Mouse (Mus musculus): Measurements from ENCODE around the gene Txnrd1. TPM values are rescaled to one million over a fixed set of nuclear protein-coding genes. Genes with fewer than 3 reads are reported as not detected.

The Txnrd1 gene
- polyA plus RNA-seq, 1 experiment from 2014 or later: 214 TPM

DNA sequence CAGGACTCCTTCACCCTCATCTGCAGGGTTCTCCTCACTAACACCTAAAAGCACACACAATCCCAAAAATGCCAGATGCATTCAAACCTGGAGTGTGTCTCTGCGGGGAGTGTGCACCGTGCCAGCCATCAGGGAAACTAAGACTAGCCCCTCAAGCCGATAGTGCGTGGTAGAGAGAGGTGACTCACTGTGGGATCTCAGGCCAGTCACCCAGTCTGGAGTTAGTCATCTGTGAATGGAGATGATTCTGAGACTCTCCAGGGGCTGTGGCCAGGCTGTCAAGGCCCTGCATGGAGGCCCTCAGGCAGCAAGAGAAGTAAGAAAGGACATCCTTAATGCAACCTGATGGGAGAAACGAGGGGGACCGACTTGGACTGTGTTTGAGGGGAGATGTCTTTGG, 18.0 kb downstream of the Txnrd1 start:
- no peaks in the 10 kb centered on the region for H3K36me3 ChIP-seq (ENCODE audit: control insufficient read depth, insufficient read depth, low read length)
- H3K4me2 ChIP-seq (ENCODE audit: low read depth, low read length, severe bottlenecking): no peak overlapping the region
- 85% methylated on average over 6 of the region's 6 CpGs for WGBS
- H3K27me3 ChIP-seq (ENCODE audit: control insufficient read depth, insufficient read depth, low read length): no peaks in the 10 kb centered on the region
- no peak overlapping the region for H3K4me3 ChIP-seq (ENCODE audit: low read depth, low read length)
- DNase-seq (ENCODE audit: low spot score) (no peak), ATAC-seq (replicated peaks; ENCODE audit: low FRiP score) (no peak)
- H3K9me3 ChIP-seq (ENCODE audit: control insufficient read depth, low read length): no peaks in the 10 kb centered on the region
- no peak overlapping the region for H3K27ac ChIP-seq (ENCODE audit: low read depth, low read length)
- H3K9ac ChIP-seq (ENCODE audit: low read length): no peak overlapping the region
- no peaks in the 10 kb centered on the region for H3K4me1 ChIP-seq (replicated peaks; ENCODE audit: control insufficient read depth, insufficient read depth, low read length)

DNA sequence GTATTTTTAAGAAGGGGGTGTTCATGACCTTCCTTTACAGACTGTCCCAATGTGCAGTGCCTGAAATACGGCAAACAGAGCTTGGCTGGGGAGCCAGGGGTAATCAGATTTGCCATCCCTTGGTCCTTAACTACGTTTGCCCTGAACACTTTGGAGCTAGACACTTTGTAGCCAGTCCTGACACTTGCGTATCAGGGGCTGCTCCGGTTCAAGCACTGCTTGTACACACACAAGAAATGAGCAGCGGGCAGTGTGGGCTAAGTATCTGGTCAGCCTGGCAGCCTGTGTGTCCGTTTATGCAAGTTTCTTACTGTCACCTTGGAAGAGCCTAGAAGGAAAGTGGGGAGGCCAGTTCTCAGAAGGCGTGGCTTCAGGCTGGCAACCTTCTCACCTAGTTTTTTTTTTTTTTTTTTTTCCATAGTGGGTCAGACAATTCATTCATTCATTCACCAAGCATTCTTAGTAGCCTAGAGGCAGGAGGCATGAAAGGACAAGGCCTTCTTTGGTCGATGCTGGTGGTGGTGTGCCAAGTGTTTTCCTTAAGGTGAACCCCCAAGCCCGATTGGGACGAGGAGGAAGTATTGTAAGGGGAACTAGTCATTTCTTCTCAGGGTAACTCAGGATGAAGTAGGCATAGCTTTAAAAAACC, 24.4 kb downstream of the Txnrd1 start:
- Histone ChIP-seq H3K36me3 (ENCODE audit: control insufficient read depth, insufficient read depth, low read length) (no peaks in the 10 kb centered on the region), H3K4me3 (ENCODE audit: low read depth, low read length) (peak overlapping the region; percentile 80), H3K9me3 (ENCODE audit: control insufficient read depth, low read length) (no peaks in the 10 kb centered on the region), H3K27ac (ENCODE audit: low read depth, low read length) (no peak overlapping the region), H3K4me1 (replicated peaks; ENCODE audit: control insufficient read depth, insufficient read depth, low read length) (peaks cover 6% of the 10 kb centered on the region), H3K4me2 (ENCODE audit: low read depth, low read length, severe bottlenecking) (peak overlapping the region; percentile 48; the same call in 1 of the 2 replicates), H3K9ac (ENCODE audit: low read length) (peak overlapping the region; percentile 73; the same call in 1 of the 2 replicates), H3K27me3 (ENCODE audit: control insufficient read depth, insufficient read depth, low read length) (no peaks in the 10 kb centered on the region)
- 48% methylated on average over 10 of the region's 10 CpGs for WGBS
- no peak for ATAC-seq (replicated peaks; ENCODE audit: low FRiP score)
- no peak for DNase-seq (ENCODE audit: low spot score)

- under 1% methylated on average over 49 of the region's 49 CpGs for WGBS
- peaks cover 6% of the 10 kb centered on the region for H3K4me1 ChIP-seq (replicated peaks; ENCODE audit: control insufficient read depth, insufficient read depth, low read length)
- no peaks in the 10 kb centered on the region for H3K36me3 ChIP-seq (ENCODE audit: control insufficient read depth, insufficient read depth, low read length)
- H3K4me2 ChIP-seq (ENCODE audit: low read depth, low read length, severe bottlenecking): peak overlapping the region; percentile 48
- peak; percentile 86 for ATAC-seq (replicated peaks; ENCODE audit: low FRiP score)
- H3K9me3 ChIP-seq (ENCODE audit: control insufficient read depth, low read length): no peaks in the 10 kb centered on the region
- H3K9ac ChIP-seq (ENCODE audit: low read length): peak overlapping the region; percentile 73
- peak; percentile 93 for DNase-seq (ENCODE audit: low spot score)
- H3K4me3 ChIP-seq (ENCODE audit: low read depth, low read length): peak overlapping the region; percentile 80
- H3K27ac ChIP-seq (ENCODE audit: low read depth, low read length): peak overlapping the region; percentile 67; the same call in 1 of the 2 replicates
- no peaks in the 10 kb centered on the region for H3K27me3 ChIP-seq (ENCODE audit: control insufficient read depth, insufficient read depth, low read length)
Measured at GRCm38 (mm10) chr10:82858691-82859532, 25.2 kb downstream of the Txnrd1 start.

DNA sequence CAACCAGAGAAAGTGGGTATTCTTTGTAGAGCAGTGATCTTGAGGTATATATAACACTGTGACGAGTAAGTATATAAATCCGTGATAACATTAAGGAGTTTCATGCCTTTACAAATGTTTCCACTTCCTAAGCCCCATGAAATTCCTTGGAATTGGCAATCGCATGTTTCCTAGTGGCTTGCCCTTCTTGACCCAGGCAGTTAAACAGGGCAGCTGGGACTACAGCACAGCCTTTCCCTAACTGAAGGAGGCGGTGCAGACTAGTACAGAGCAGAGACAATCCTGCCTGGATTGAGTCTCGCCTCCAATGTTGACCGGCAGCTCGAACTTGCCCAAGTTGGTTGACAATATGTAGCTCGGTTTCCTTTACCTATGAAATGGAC, 25.8 kb downstream of the Txnrd1 start:
- ATAC-seq (replicated peaks; ENCODE audit: low FRiP score): peak; percentile 56
- H3K9me3 ChIP-seq (ENCODE audit: control insufficient read depth, low read length): no peaks in the 10 kb centered on the region
- no peaks in the 10 kb centered on the region for H3K27me3 ChIP-seq (ENCODE audit: control insufficient read depth, insufficient read depth, low read length)
- DNase-seq (ENCODE audit: low spot score): peak; percentile 64
- H3K27ac ChIP-seq (ENCODE audit: low read depth, low read length): peak overlapping the region; percentile 67; the same call in 1 of the 2 replicates
- H3K36me3 ChIP-seq (ENCODE audit: control insufficient read depth, insufficient read depth, low read length): no peaks in the 10 kb centered on the region
- H3K9ac ChIP-seq (ENCODE audit: low read length): peak overlapping the region; percentile 73
- H3K4me3 ChIP-seq (ENCODE audit: low read depth, low read length): peak overlapping the region; percentile 80
- under 1% methylated on average over 8 of the region's 8 CpGs for WGBS
- peak overlapping the region; percentile 48 for H3K4me2 ChIP-seq (ENCODE audit: low read depth, low read length, severe bottlenecking)
- peaks cover 6% of the 10 kb centered on the region for H3K4me1 ChIP-seq (replicated peaks; ENCODE audit: control insufficient read depth, insufficient read depth, low read length)

- Histone ChIP-seq H3K27me3 (ENCODE audit: control insufficient read depth, insufficient read depth, low read length) (no peaks in the 10 kb centered on the region), H3K4me1 (replicated peaks; ENCODE audit: control insufficient read depth, insufficient read depth, low read length) (peaks cover 6% of the 10 kb centered on the region), H3K4me2 (ENCODE audit: low read depth, low read length, severe bottlenecking) (peak overlapping the region; percentile 48), H3K9me3 (ENCODE audit: control insufficient read depth, low read length) (no peaks in the 10 kb centered on the region), H3K4me3 (ENCODE audit: low read depth, low read length) (peak overlapping the region; percentile 80), H3K36me3 (ENCODE audit: control insufficient read depth, insufficient read depth, low read length) (no peaks in the 10 kb centered on the region), H3K27ac (ENCODE audit: low read depth, low read length) (peak overlapping the region; percentile 93), H3K9ac (ENCODE audit: low read length) (peak overlapping the region; percentile 95)
- WGBS: under 1% methylated on average over 50 of the region's 50 CpGs
- DNase-seq (ENCODE audit: low spot score) (peak; percentile 87), ATAC-seq (replicated peaks; ENCODE audit: low FRiP score) (peak; percentile 69)
Measured at GRCm38 (mm10) chr10:82860181-82860928, 26.6 kb downstream of the Txnrd1 start.

GRCm38 (mm10) chr10:82860929-82861315, 27.2 kb downstream of the Txnrd1 start:
- peak overlapping the region; percentile 93 for H3K27ac ChIP-seq (ENCODE audit: low read depth, low read length)
- DNase-seq (ENCODE audit: low spot score): peak; percentile 57
- ATAC-seq (replicated peaks; ENCODE audit: low FRiP score): no peak
- H3K36me3 ChIP-seq (ENCODE audit: control insufficient read depth, insufficient read depth, low read length): no peaks in the 10 kb centered on the region; the same call in 1 of the 2 replicates
- no peaks in the 10 kb centered on the region for H3K9me3 ChIP-seq (ENCODE audit: control insufficient read depth, low read length)
- peak overlapping the region; percentile 95 for H3K9ac ChIP-seq (ENCODE audit: low read length)
- H3K27me3 ChIP-seq (ENCODE audit: control insufficient read depth, insufficient read depth, low read length): no peaks in the 10 kb centered on the region
- H3K4me1 ChIP-seq (replicated peaks; ENCODE audit: control insufficient read depth, insufficient read depth, low read length): peaks cover 6% of the 10 kb centered on the region
- 2% methylated on average over 8 of the region's 8 CpGs for WGBS
- peak overlapping the region; percentile 48 for H3K4me2 ChIP-seq (ENCODE audit: low read depth, low read length, severe bottlenecking)
- peak overlapping the region; percentile 80 for H3K4me3 ChIP-seq (ENCODE audit: low read depth, low read length)

GRCm38 (mm10) chr10:82863106-82863680, 29.4 kb downstream of the Txnrd1 start:
- ATAC-seq (replicated peaks; ENCODE audit: low FRiP score) (no peak), DNase-seq (ENCODE audit: low spot score) (no peak)
- Histone ChIP-seq H3K9ac (ENCODE audit: low read length) (no peak overlapping the region), H3K36me3 (ENCODE audit: control insufficient read depth, insufficient read depth, low read length) (no peaks in the 10 kb centered on the region; the same call in 1 of the 2 replicates), H3K27me3 (ENCODE audit: control insufficient read depth, insufficient read depth, low read length) (no peaks in the 10 kb centered on the region), H3K9me3 (ENCODE audit: control insufficient read depth, low read length) (no peaks in the 10 kb centered on the region), H3K4me1 (replicated peaks; ENCODE audit: control insufficient read depth, insufficient read depth, low read length) (peaks cover 6% of the 10 kb centered on the region), H3K27ac (ENCODE audit: low read depth, low read length) (no peak overlapping the region), H3K4me2 (ENCODE audit: low read depth, low read length, severe bottlenecking) (no peak overlapping the region), H3K4me3 (ENCODE audit: low read depth, low read length) (no peak overlapping the region)
- WGBS: 91% methylated on average over 5 of the region's 5 CpGs

DNA sequence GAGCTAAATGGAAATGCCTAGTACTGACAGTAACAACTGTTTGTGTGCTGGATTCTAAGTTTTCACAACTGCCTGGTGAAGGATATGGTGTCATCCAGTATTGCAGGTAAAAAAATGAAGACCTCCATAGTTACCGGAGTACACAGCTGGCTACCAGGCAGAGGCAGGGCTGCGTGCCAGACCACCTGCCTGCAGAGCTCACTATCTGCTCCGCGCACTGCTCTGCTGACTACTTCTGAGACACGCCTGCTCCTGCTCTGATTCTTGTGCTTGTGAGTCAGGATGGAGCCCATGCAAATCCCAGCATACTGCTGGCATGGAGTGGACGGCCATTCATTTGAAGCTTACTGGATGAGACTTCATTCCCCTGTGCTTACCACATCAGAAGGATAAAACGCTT, 30.1 kb downstream of the Txnrd1 start:
- 96% methylated on average over 7 of the region's 7 CpGs for WGBS
- H3K27me3 ChIP-seq (ENCODE audit: control insufficient read depth, insufficient read depth, low read length): no peaks in the 10 kb centered on the region
- no peak for DNase-seq (ENCODE audit: low spot score)
- H3K4me2 ChIP-seq (ENCODE audit: low read depth, low read length, severe bottlenecking): no peak overlapping the region
- no peak overlapping the region for H3K27ac ChIP-seq (ENCODE audit: low read depth, low read length)
- H3K9ac ChIP-seq (ENCODE audit: low read length): no peak overlapping the region
- H3K4me3 ChIP-seq (ENCODE audit: low read depth, low read length): no peak overlapping the region
- H3K36me3 ChIP-seq (ENCODE audit: control insufficient read depth, insufficient read depth, low read length): no peaks in the 10 kb centered on the region; the same call in 1 of the 2 replicates
- H3K4me1 ChIP-seq (replicated peaks; ENCODE audit: control insufficient read depth, insufficient read depth, low read length): peaks cover 6% of the 10 kb centered on the region
- H3K9me3 ChIP-seq (ENCODE audit: control insufficient read depth, low read length): no peaks in the 10 kb centered on the region
- no peak for ATAC-seq (replicated peaks; ENCODE audit: low FRiP score)

All from forebrain, embryonic 11.5 days (tissue).